Mouse (Mus musculus) testis, adult 2 months (tissue): ENCODE measurements around the gene Ankrd33.

Source experiments
- CTCF ChIP-seq: fragments of 200-500 bp; IDR thresholded peaks from 2 replicates; pipeline ENCODE4 v1.5.1; 2012; ENCODE audit warnings: low read depth, mild to moderate bottlenecking, inconsistent platforms, low read length, moderate library complexity; ENCODE audit not compliant: control insufficient read depth, insufficient read depth, insufficient replicate concordance
- POLR2A ChIP-seq: fragments of 200-500 bp; IDR thresholded peaks from 2 replicates; pipeline ENCODE4 v1.6.1; 2012; ENCODE audit warnings: low read depth, mild to moderate bottlenecking, inconsistent platforms, low read length, moderate library complexity; ENCODE audit not compliant: control insufficient read depth

- TF ChIP-seq POLR2A, result no peak
- TF ChIP-seq CTCF, result no peak
Measured at GRCm38 (mm10) chr15:101151409-101152261, 36.1 kb downstream of the Ankrd33 start.
